Mouse (Mus musculus) kidney, postnatal 25 days (tissue): ENCODE data around the gene Ccdc124.
"Not testable (repeated sequence)": the region's sequence is repeated elsewhere in the genome, so short reads cannot be mapped to it uniquely, and the experiment has no call there.

Experiments
- DNase-seq, 2 experiments: peaks; one replicate each; pipeline ENCODE4 v3.0.0; 2021; ENCODE audit warnings: mixed read lengths in 2 of 2

Ccdc124 gene

GRCm38 (mm10) chr8:70843214-70843773 lies 30.4 kb downstream of the Ccdc124 start:
- DNase-seq = no peak

- no peak for DNase-seq
These were observed 31.3 kb downstream of the Ccdc124 start for GRCm38 (mm10) chr8:70842484-70842883.

- peak; percentile 90 to 96 for DNase-seq
These were observed 32.3 kb downstream of the Ccdc124 start for GRCm38 (mm10) chr8:70841147-70842072.

GRCm38 (mm10) chr8:70840590-70840989 lies 33.1 kb downstream of the Ccdc124 start:
- DNase-seq = peak; percentile 78 to 87

GRCm38 (mm10) chr8:70839408-70840351 lies 34.1 kb downstream of the Ccdc124 start, which contains the start of gene Arrdc2:
TSS of gene Arrdc2 (minus strand) at chr8:70839720.
- DNase-seq = peak; percentile 100

GRCm38 (mm10) chr8:70838654-70839407 lies 34.9 kb downstream of the Ccdc124 start:
- DNase-seq = peak in 1 of 2 experiments; percentile 35

GRCm38 (mm10) chr8:70836666-70837065 lies 37.1 kb downstream of the Ccdc124 start:
- no peak for DNase-seq

- no peak for DNase-seq
These were observed 39.7 kb downstream of the Ccdc124 start for GRCm38 (mm10) chr8:70834071-70834470.

- DNase-seq = peak; percentile 61 to 85
These were observed 40.2 kb downstream of the Ccdc124 start for GRCm38 (mm10) chr8:70833520-70833919.

GRCm38 (mm10) chr8:70833018-70833482 lies 40.7 kb downstream of the Ccdc124 start:
- DNase-seq = peak; percentile 52 to 72

- peak in 1 of 2 experiments; percentile 55 for DNase-seq
These were observed 41.4 kb downstream of the Ccdc124 start for GRCm38 (mm10) chr8:70832371-70832770.

- no peak for DNase-seq
These were observed 42.2 kb downstream of the Ccdc124 start for GRCm38 (mm10) chr8:70831517-70831916.

- DNase-seq = no peak
These were observed 45.9 kb downstream of the Ccdc124 start for GRCm38 (mm10) chr8:70827796-70828195.

GRCm38 (mm10) chr8:70827010-70827409 lies 46.7 kb downstream of the Ccdc124 start:
- DNase-seq = no peak

GRCm38 (mm10) chr8:70825816-70826215 lies 47.9 kb downstream of the Ccdc124 start:
- peak in 1 of 2 experiments; percentile 63 for DNase-seq

GRCm38 (mm10) chr8:70823802-70824201 lies 49.9 kb downstream of the Ccdc124 start:
- DNase-seq = no peak

- not testable (repeated sequence) for DNase-seq
These were observed 51.1 kb downstream of the Ccdc124 start for GRCm38 (mm10) chr8:70822594-70822993.

- DNase-seq = no peak
These were observed 51.7 kb downstream of the Ccdc124 start for GRCm38 (mm10) chr8:70821992-70822391.

GRCm38 (mm10) chr8:70821399-70821962 lies 52.3 kb downstream of the Ccdc124 start:
- peak; percentile 71 to 73 for DNase-seq

- DNase-seq = peak; percentile 82 to 89
These were observed 53.4 kb downstream of the Ccdc124 start for GRCm38 (mm10) chr8:70820101-70820935.
